Mouse (Mus musculus) kidney, embryonic 16.5 days (tissue): Measurements from ENCODE around the gene Gm3029. TPM values are rescaled to one million over a fixed set of nuclear protein-coding genes. Genes with fewer than 3 reads are reported as not detected.
"Not testable (repeated sequence)": the region's sequence is repeated elsewhere in the genome, so short reads cannot be mapped to it uniquely, and the experiment has no call there.

ENCODE experiments used
- ATAC-seq: fragments of 200-750 bp; cut with Nextera tagmentation; 2 replicates; pipeline ENCODE4 v1.8.0; 2017; ENCODE audit warnings: moderate TSS enrichment; ENCODE audit not compliant: low FRiP score, low TSS enrichment
- H3K27ac ChIP-seq: fragments of 300-500 bp; sonication (generic); 2 replicates; pipeline ENCODE4 v1.5.1; 2014; ENCODE audit warnings: low read length
- H3K27me3 ChIP-seq: fragments of 300-500 bp; sonication (generic); 2 replicates; pipeline ENCODE4 v1.6.1; 2014; ENCODE audit warnings: low read length, control low read depth, mixed read lengths; ENCODE audit not compliant: insufficient read depth
- H3K36me3 ChIP-seq: fragments of 300-500 bp; sonication (generic); 2 replicates; pipeline ENCODE4 v1.6.1; 2014; ENCODE audit warnings: low read length, control low read depth, mixed read lengths; ENCODE audit not compliant: insufficient read depth
- H3K4me1 ChIP-seq: fragments of 300-500 bp; sonication (generic); 2 replicates; pipeline ENCODE4 v1.6.1; 2014; ENCODE audit warnings: low read length, control low read depth, mixed read lengths; ENCODE audit not compliant: insufficient read depth
- H3K4me2 ChIP-seq: fragments of 300-500 bp; sonication (generic); replicated peaks from 2 replicates; pipeline ENCODE4 v1.6.1; 2014; ENCODE audit warnings: low read depth, low read length
- H3K4me3 ChIP-seq: fragments of 300-500 bp; sonication (generic); 2 replicates; pipeline ENCODE4 v1.5.1; 2014; ENCODE audit warnings: mild to moderate bottlenecking, low read length
- H3K9ac ChIP-seq: fragments of 300-500 bp; sonication (generic); replicated peaks from 2 replicates; pipeline ENCODE4 v1.6.1; 2014; ENCODE audit warnings: low read length
- H3K9me3 ChIP-seq: fragments of 300-500 bp; sonication (generic); 2 replicates; pipeline ENCODE4 v1.6.1; 2016; ENCODE audit warnings: low read length, control low read depth
- WGBS: fragments of 180-500 bp; shearing (Covaris S2); extraction: QIAGEN DNeasy Blood & Tissue Kit; methylation state at CpG from one replicate; pipeline ENCODE4 v1.1.7; 2014; 5-methylcytosine and 5-hydroxymethylcytosine counted together
- polyA plus RNA-seq: library from polyadenylated mRNA; unstranded; fragments of >200 nt; fragmentation: Nextera tagmentation; extraction: Ambion mirVana; gene quantifications from 2 replicates; pipeline ENCODE4 v1.2.1, GENCODE M21; 2015

Gene Gm3029
- polyA plus RNA-seq = not detected in 2 replicates

- H3K9me3 ChIP-seq, H3K9ac ChIP-seq, H3K36me3 ChIP-seq, H3K4me3 ChIP-seq, H3K4me1 ChIP-seq, H3K27ac ChIP-seq, H3K27me3 ChIP-seq, ATAC-seq, H3K4me2 ChIP-seq: not testable (repeated sequence)
- WGBS = no CpG with 5 or more reads among the region's 2 CpGs
These were observed at the start of gene Gm3029 for GRCm38 (mm10) chr14:3931456-3931855. Gm3029 (plus strand) TSS chr14:3931756.

GRCm38 (mm10) chr14:3883872-3884271 lies 47.7 kb upstream of the Gm3029 start, which contains the start of gene Gm2916:
Gm2916 (plus strand) TSS chr14:3884172.
- H3K9ac ChIP-seq, H3K36me3 ChIP-seq, H3K4me2 ChIP-seq, H3K4me1 ChIP-seq, H3K27ac ChIP-seq, ATAC-seq, H3K27me3 ChIP-seq, H3K9me3 ChIP-seq, H3K4me3 ChIP-seq: not testable (repeated sequence)
- no CpG with 5 or more reads among the region's 1 CpGs for WGBS

GRCm38 (mm10) chr14:3963247-3963646 lies 31.7 kb downstream of the Gm3029 start, which contains the start of gene Gm3095:
Gm3095 (plus strand) TSS chr14:3963547.
- not testable (repeated sequence) for ATAC-seq, H3K4me1 ChIP-seq, H3K27me3 ChIP-seq, H3K36me3 ChIP-seq, H3K9me3 ChIP-seq, H3K4me2 ChIP-seq, H3K4me3 ChIP-seq, H3K9ac ChIP-seq, H3K27ac ChIP-seq
- WGBS = no CpG with 5 or more reads among the region's 2 CpGs

Other genes starting within 250 kb of the Gm3029 start
- not detected in 2 replicates for gene Gm3043, start 243.0 kb upstream of the Gm3029 start, polyA plus RNA-seq
- gene Gm3002, start 121.7 kb upstream of the Gm3029 start, polyA plus RNA-seq = 0.07 TPM in 1 of 2 replicates, not detected in the other
- not detected in 2 replicates for gene Gm3033, start 85.5 kb upstream of the Gm3029 start, polyA plus RNA-seq
- 0.24 TPM in 1 of 2 replicates, not detected in the other for gene Gm2916, start 47.6 kb upstream of the Gm3029 start, polyA plus RNA-seq
- gene Gm3095, start 31.8 kb downstream of the Gm3029 start, polyA plus RNA-seq = 0.21 TPM in 1 of 2 replicates, not detected in the other
- gene Gm3099, start 66.6 kb downstream of the Gm3029 start, polyA plus RNA-seq = not detected in 2 replicates
- not detected in 2 replicates for gene Gm5796, start 92.2 kb downstream of the Gm3029 start, polyA plus RNA-seq
- gene Gm3115, start 152.4 kb downstream of the Gm3029 start, polyA plus RNA-seq = not detected in 2 replicates
- 0.21 TPM in 1 of 2 replicates, not detected in the other for gene Gm8108, start 178.8 kb downstream of the Gm3029 start, polyA plus RNA-seq
- not detected in 2 replicates for gene Gm3127, start 233.3 kb downstream of the Gm3029 start, polyA plus RNA-seq